Mouse (Mus musculus) midbrain, postnatal 0 days (tissue): Measurements from ENCODE around the gene Katnb1. TPM values are rescaled to one million over a fixed set of nuclear protein-coding genes. Genes with fewer than 3 reads are reported as not detected.
A peak's percentile ranks its signal among the peaks of the same experiment; 100 is the strongest.

Experiments
- ATAC-seq: fragments of 200-750 bp; cut with Nextera tagmentation; 2 replicates; pipeline ENCODE4 v1.8.0; 2017; ENCODE audit warnings: moderate number of reproducible peaks, mild to moderate bottlenecking, moderate TSS enrichment, moderate library complexity; ENCODE audit not compliant: low FRiP score
- DNase-seq: peaks from one replicate; pipeline ENCODE4 v3.0.0-alpha.2; 2015; ENCODE audit warnings: low spot score
- H3K27ac ChIP-seq: fragments of 300-500 bp; sonication (generic); 2 replicates; pipeline ENCODE4 v1.5.1; 2014; ENCODE audit warnings: low read depth, mild to moderate bottlenecking, low read length, mixed read lengths
- H3K27me3 ChIP-seq: fragments of 300-500 bp; sonication (generic); 2 replicates; pipeline ENCODE4 v1.6.1; 2014; ENCODE audit warnings: low read length, control low read depth, mixed read lengths; ENCODE audit not compliant: insufficient read depth
- H3K36me3 ChIP-seq: fragments of 300-500 bp; sonication (generic); 2 replicates; pipeline ENCODE4 v1.6.1; 2014; ENCODE audit warnings: low read length, control low read depth, mixed read lengths; ENCODE audit not compliant: insufficient read depth
- H3K4me1 ChIP-seq: fragments of 300-500 bp; sonication (generic); 2 replicates; pipeline ENCODE4 v1.6.1; 2014; ENCODE audit warnings: mild to moderate bottlenecking, control low read depth, antibody characterized with exemption, low read length, mixed read lengths; ENCODE audit not compliant: insufficient read depth
- H3K4me2 ChIP-seq: fragments of 300-500 bp; sonication (generic); 2 replicates; pipeline ENCODE4 v1.6.1; 2014; ENCODE audit warnings: low read depth, mild to moderate bottlenecking, low read length, mixed read lengths; ENCODE audit not compliant: poor library complexity, severe bottlenecking
- H3K4me3 ChIP-seq: fragments of 300-500 bp; sonication (generic); 2 replicates; pipeline ENCODE4 v1.5.1; 2014; ENCODE audit warnings: low read depth, mild to moderate bottlenecking, low read length, moderate library complexity
- H3K9ac ChIP-seq: fragments of 300-500 bp; sonication (generic); replicated peaks from 2 replicates; pipeline ENCODE4 v1.6.1; 2014; ENCODE audit warnings: mild to moderate bottlenecking, low read length, moderate library complexity, mixed read lengths; ENCODE audit not compliant: poor library complexity, severe bottlenecking
- H3K9me3 ChIP-seq: fragments of 300-500 bp; sonication (generic); 2 replicates; pipeline ENCODE4 v1.6.1; 2016; ENCODE audit warnings: low read length, control low read depth
- CTCF ChIP-seq: IDR thresholded peaks from 2 replicates; pipeline ENCODE4 v1.5.1; 2016; ENCODE audit warnings: antibody characterized with exemption, mild to moderate bottlenecking
- WGBS: fragments of 180-500 bp; shearing (Covaris S2); extraction: QIAGEN DNeasy Blood & Tissue Kit; methylation state at CpG from one replicate; pipeline ENCODE4 v1.1.7; 2014; 5-methylcytosine and 5-hydroxymethylcytosine counted together
- polyA plus RNA-seq: library from polyadenylated mRNA; unstranded; fragments of >200 nt; fragmentation: Nextera tagmentation; extraction: Ambion mirVana; gene quantifications from 2 replicates; pipeline ENCODE4 v1.2.1, GENCODE M21; 2015
- total RNA-seq: library from RNA; depleted of rRNA; stranded (reverse); fragments of >200 nt; gene quantifications from 2 replicates; pipeline ENCODE4 v1.2.3, GENCODE M21; 2014

The Katnb1 gene
- total and polyA plus RNA-seq, 2 experiments from 2014 or later = 52.5 to 61.6 TPM

GRCm38 (mm10) chr8:95139051-95139365, 58.0 kb downstream of the Katnb1 start:
- no peak for TF ChIP-seq CTCF
- Histone ChIP-seq H3K9me3 (no peaks in the 10 kb centered on the region), H3K4me3 (no peak overlapping the region), H3K27ac (no peak overlapping the region), H3K4me2 (no peak overlapping the region), H3K4me1 (peaks cover 30% of the 10 kb centered on the region), H3K36me3 (peaks cover 7% of the 10 kb centered on the region), H3K27me3 (no peaks in the 10 kb centered on the region; the same call in 1 of the 2 replicates), H3K9ac (no peak overlapping the region)
- no peak for DNase-seq
- WGBS = 79% methylated on average over 1 of the region's 1 CpGs
- no peak for ATAC-seq

- H3K36me3 ChIP-seq = no peaks in the 10 kb centered on the region; the same call in 1 of the 2 replicates
- no peak overlapping the region for H3K4me3 ChIP-seq
- peak overlapping the region; percentile 95; the same call in 1 of the 2 replicates for H3K4me2 ChIP-seq
- no peaks in the 10 kb centered on the region; the same call in 1 of the 2 replicates for H3K27me3 ChIP-seq
- TF ChIP-seq CTCF = no peak
- 75% methylated on average over 5 of the region's 5 CpGs for WGBS
- DNase-seq (no peak), ATAC-seq (no peak)
- no peak overlapping the region for H3K27ac ChIP-seq
- H3K9me3 ChIP-seq = no peaks in the 10 kb centered on the region
- peaks cover 30% of the 10 kb centered on the region for H3K4me1 ChIP-seq
- no peak overlapping the region for H3K9ac ChIP-seq
These were observed 59.6 kb downstream of the Katnb1 start for GRCm38 (mm10) chr8:95140555-95140954.

GRCm38 (mm10) chr8:95141026-95141425, 60.0 kb downstream of the Katnb1 start:
- peaks cover 30% of the 10 kb centered on the region for H3K4me1 ChIP-seq
- no peaks in the 10 kb centered on the region for H3K9me3 ChIP-seq
- H3K27ac ChIP-seq = no peak overlapping the region
- H3K4me3 ChIP-seq = peak overlapping the region; percentile 79; the same call in 1 of the 2 replicates
- no peak overlapping the region for H3K9ac ChIP-seq
- no peak for TF ChIP-seq CTCF
- peak overlapping the region; percentile 95 for H3K4me2 ChIP-seq
- no peaks in the 10 kb centered on the region; the same call in 1 of the 2 replicates for H3K36me3 ChIP-seq
- no peak for ATAC-seq
- DNase-seq = no peak
- no peaks in the 10 kb centered on the region; the same call in 1 of the 2 replicates for H3K27me3 ChIP-seq
- 85% methylated on average over 1 of the region's 1 CpGs for WGBS

GRCm38 (mm10) chr8:95141469-95142074, 60.6 kb downstream of the Katnb1 start:
- peak overlapping the region; percentile 92 for H3K9ac ChIP-seq
- DNase-seq (peak; percentile 34), ATAC-seq (peak; percentile 35; the same call in 1 of the 2 replicates)
- H3K27ac ChIP-seq = peak overlapping the region; percentile 77; the same call in 1 of the 2 replicates
- H3K4me1 ChIP-seq = peaks cover 30% of the 10 kb centered on the region
- WGBS = 2% methylated on average over 6 of the region's 6 CpGs
- no peak for TF ChIP-seq CTCF
- H3K4me3 ChIP-seq = peak overlapping the region; percentile 79
- H3K36me3 ChIP-seq = no peaks in the 10 kb centered on the region; the same call in 1 of the 2 replicates
- no peaks in the 10 kb centered on the region for H3K9me3 ChIP-seq
- H3K27me3 ChIP-seq = no peaks in the 10 kb centered on the region; the same call in 1 of the 2 replicates
- peak overlapping the region; percentile 95 for H3K4me2 ChIP-seq

GRCm38 (mm10) chr8:95142075-95142831, 61.3 kb downstream of the Katnb1 start:
- Histone ChIP-seq H3K4me2 (peak overlapping the region; percentile 95), H3K9ac (peak overlapping the region; percentile 92), H3K4me3 (peak overlapping the region; percentile 79), H3K36me3 (no peaks in the 10 kb centered on the region; the same call in 1 of the 2 replicates), H3K27ac (peak overlapping the region; percentile 77), H3K27me3 (no peaks in the 10 kb centered on the region; the same call in 1 of the 2 replicates), H3K4me1 (peaks cover 26% of the 10 kb centered on the region), H3K9me3 (no peaks in the 10 kb centered on the region)
- no peak for TF ChIP-seq CTCF
- WGBS = under 1% methylated on average over 46 of the region's 66 CpGs
- ATAC-seq (peak; percentile 82), DNase-seq (peak; percentile 89)
